Mouse (Mus musculus) bone marrow, adult 2 months (tissue): Measurements from ENCODE around the gene Fam219b.

Experiments used
- CTCF ChIP-seq: fragments of 200-500 bp; IDR thresholded peaks from 2 replicates; pipeline ENCODE4 v1.5.1; 2011; ENCODE audit warnings: low read length, control low read depth; ENCODE audit not compliant: control insufficient read depth, insufficient read depth
- POLR2A ChIP-seq: fragments of 200-500 bp; IDR thresholded peaks from 2 replicates; pipeline ENCODE4 v1.6.1; 2011; ENCODE audit warnings: low read depth, mild to moderate bottlenecking, control low read depth, low read length, borderline replicate concordance; ENCODE audit not compliant: control insufficient read depth

- TF ChIP-seq CTCF: no peak
- TF ChIP-seq POLR2A: no peak
Measured at GRCm38 (mm10) chr9:57501861-57502260, 35.5 kb upstream of the Fam219b start.
